ENCODE assay signal across 10 mouse cellular contexts in genomic region chr6:52479200-52479599, GRCm38 (mm10).
A peak's percentile ranks its signal among the peaks of the same experiment; 100 is the strongest.
DNase-seq lines count a peak whose midpoint lies in the region; ATAC-seq lines count a peak whose summit lies in the region.
"Had no signal": no experiment of that assay in that cellular context is flagged by ENCODE, and none has a peak within 500 bp of the region (broad histone marks: within the 10 kb centered on the region; RNA-seq: fewer than 3 reads in every experiment).

No protein-coding gene starts in this region.

- no peaks in the 10 kb centered on the region for H3K9me3 ChIP-seq in embryonic facial prominence, embryonic 14.5 days (ENCODE audit: control insufficient read depth, low read length)
- H3K9me3 ChIP-seq in lung, embryonic 16.5 days (ENCODE audit: control insufficient read depth, low read length) = no peaks in the 10 kb centered on the region
- H3K9me3 ChIP-seq in forebrain, embryonic 12.5 days = no peaks in the 10 kb centered on the region

- no peak overlapping the region for H3K9ac ChIP-seq in embryonic facial prominence, embryonic 14.5 days (ENCODE audit: low read depth, low read length)
- no peak overlapping the region for H3K9ac ChIP-seq in lung, embryonic 16.5 days (ENCODE audit: low read length)
- H3K9ac ChIP-seq in forebrain, embryonic 12.5 days = no peak overlapping the region

- no peaks in the 10 kb centered on the region for H3K4me1 ChIP-seq in embryonic facial prominence, embryonic 14.5 days (ENCODE audit: control insufficient read depth, insufficient read depth, low read length)
- H3K4me1 ChIP-seq in lung, embryonic 16.5 days (replicated peaks; ENCODE audit: control insufficient read depth, insufficient read depth, low read length) = peaks cover 18% of the 10 kb centered on the region
- peaks cover under 1% of the 10 kb centered on the region for H3K4me1 ChIP-seq in forebrain, embryonic 12.5 days

- 46% methylated on average over 12 of the region's 12 CpGs for WGBS in embryonic facial prominence, embryonic 14.5 days
- WGBS in lung, embryonic 16.5 days = 18% methylated on average over 12 of the region's 12 CpGs
- 88% methylated on average over 12 of the region's 12 CpGs for WGBS in forebrain, embryonic 12.5 days

- H3K27me3 ChIP-seq in embryonic facial prominence, embryonic 14.5 days (replicated peaks; ENCODE audit: control insufficient read depth, insufficient read depth, low read length) = no peaks in the 10 kb centered on the region
- no peaks in the 10 kb centered on the region for H3K27me3 ChIP-seq in lung, embryonic 16.5 days (ENCODE audit: control insufficient read depth, insufficient read depth, low read depth, low read length)
- H3K27me3 ChIP-seq in forebrain, embryonic 12.5 days = peaks cover 27% of the 10 kb centered on the region

- peak; percentile 55 to 66 for DNase-seq in adrenal gland, postnatal 36 days
- DNase-seq in embryonic facial prominence, embryonic 14.5 days (ENCODE audit: low spot score) = peak; percentile 23
- peak; percentile 75 for DNase-seq in kidney, adult 8-10 months
- DNase-seq in cerebellum, adult 9-11 months = no peak
- DNase-seq in c-Kit-positive CD71-positive TER-119-positive erythroid progenitor cells, embryonic 14.5 days (ENCODE audit: low spot score) = no peak
- DNase-seq: cerebellum, adult 11 months had no signal

- no peak for ATAC-seq in embryonic facial prominence, embryonic 14.5 days (ENCODE audit: low read depth)
- peak; percentile 77 for ATAC-seq in lung, embryonic 16.5 days (ENCODE audit: low read depth)
- no peak for ATAC-seq in forebrain, embryonic 12.5 days (ENCODE audit: low FRiP score)
- ATAC-seq: forebrain, embryonic 16.5 days; midbrain, embryonic 16.5 days had no signal

- no peak overlapping the region for H3K4me2 ChIP-seq in embryonic facial prominence, embryonic 14.5 days (ENCODE audit: low read depth, low read length)
- H3K4me2 ChIP-seq in lung, embryonic 16.5 days (ENCODE audit: low read depth, low read length) = peak overlapping the region; percentile 18
- no peak overlapping the region for H3K4me2 ChIP-seq in forebrain, embryonic 12.5 days

- no peak overlapping the region for H3K4me3 ChIP-seq in embryonic facial prominence, embryonic 14.5 days (ENCODE audit: low read depth, low read length)
- H3K4me3 ChIP-seq in lung, embryonic 16.5 days (ENCODE audit: low read length) = no peak overlapping the region
- no peak overlapping the region for H3K4me3 ChIP-seq in forebrain, embryonic 12.5 days (replicated peaks)

- no peak overlapping the region for H3K27ac ChIP-seq in embryonic facial prominence, embryonic 14.5 days (replicated peaks; ENCODE audit: low read depth, low read length)
- peak overlapping the region; percentile 56; the same call in 1 of the 2 replicates for H3K27ac ChIP-seq in lung, embryonic 16.5 days (ENCODE audit: low read length)
- H3K27ac ChIP-seq in forebrain, embryonic 12.5 days = no peak overlapping the region

- no peaks in the 10 kb centered on the region for H3K36me3 ChIP-seq in embryonic facial prominence, embryonic 14.5 days (ENCODE audit: control insufficient read depth, insufficient read depth, low read length)
- H3K36me3 ChIP-seq in lung, embryonic 16.5 days (ENCODE audit: control insufficient read depth, insufficient read depth, low read length) = no peaks in the 10 kb centered on the region
- no peaks in the 10 kb centered on the region for H3K36me3 ChIP-seq in forebrain, embryonic 12.5 days (replicated peaks)

Comparison
In these comparisons a context has a peak if more than half of its experiments do, and no peak if none do; other contexts are left out.
1. DNase-seq: peak in adrenal gland, postnatal 36 days (2 of 2), embryonic facial prominence, embryonic 14.5 days (single experiment) and kidney, adult 8-10 months (2 of 2); none in cerebellum, adult 9-11 months (single experiment) and c-Kit-positive CD71-positive TER-119-positive erythroid progenitor cells, embryonic 14.5 days (single experiment).